Mouse (Mus musculus): ENCODE results near the gene Psmb3.

GRCm38 (mm10) chr11:97669829-97670228, 33.4 kb upstream of the Psmb3 start:
- TF ChIP-seq POLR2A (IDR thresholded peaks at IDR 0.05; ENCODE audit: insufficient read depth, low read depth, low read length), result no peak
- TF ChIP-seq CTCF (IDR thresholded peaks at IDR 0.05), result no peak
